Mouse (Mus musculus): ENCODE results near the gene Prkd1. TPM values are rescaled to one million over a fixed set of nuclear protein-coding genes. Genes with fewer than 3 reads are reported as not detected.

Gene Prkd1
- polyA plus RNA-seq, 1 experiment from 2014 or later: 5.2 TPM

GRCm38 (mm10) chr12:50554214-50554613 is 94.7 kb downstream of the Prkd1 start:
- ATAC-seq (replicated peaks; ENCODE audit: insufficient number of reproducible peaks, insufficient read depth, low FRiP score, low read depth): no peak
- no peak overlapping the region for H3K27ac ChIP-seq
- no peaks in the 10 kb centered on the region for H3K27me3 ChIP-seq
- 44% methylated on average over 3 of the region's 3 CpGs for WGBS
- H3K4me2 ChIP-seq: no peak overlapping the region
- no peaks in the 10 kb centered on the region for H3K36me3 ChIP-seq
- H3K4me3 ChIP-seq: no peak overlapping the region
- no peaks in the 10 kb centered on the region for H3K9me3 ChIP-seq (replicated peaks)
- H3K4me1 ChIP-seq (replicated peaks): peaks cover 5% of the 10 kb centered on the region
- H3K9ac ChIP-seq: no peak overlapping the region

GRCm38 (mm10) chr12:50549860-50550555 is 98.9 kb downstream of the Prkd1 start:
- peaks cover 19% of the 10 kb centered on the region for H3K4me1 ChIP-seq (replicated peaks)
- ATAC-seq (replicated peaks; ENCODE audit: insufficient number of reproducible peaks, insufficient read depth, low FRiP score, low read depth): no peak

GRCm38 (mm10) chr12:50546394-50546793 is 102.5 kb downstream of the Prkd1 start:
- 71% methylated on average over 5 of the region's 5 CpGs for WGBS
- Histone ChIP-seq H3K9me3 (replicated peaks) (no peaks in the 10 kb centered on the region), H3K4me1 (replicated peaks) (peaks cover 22% of the 10 kb centered on the region), H3K4me3 (no peak overlapping the region), H3K27ac (no peak overlapping the region), H3K27me3 (no peaks in the 10 kb centered on the region), H3K9ac (no peak overlapping the region), H3K4me2 (no peak overlapping the region), H3K36me3 (no peaks in the 10 kb centered on the region)
- ATAC-seq (replicated peaks; ENCODE audit: insufficient number of reproducible peaks, insufficient read depth, low FRiP score, low read depth): no peak

More at GRCm38 (mm10) chr12:50549860-50550555, 98.9 kb downstream of the Prkd1 start:
- Histone ChIP-seq H3K27me3 (no peaks in the 10 kb centered on the region), H3K27ac (no peak overlapping the region), H3K4me2 (no peak overlapping the region), H3K9me3 (replicated peaks) (no peaks in the 10 kb centered on the region), H3K4me3 (no peak overlapping the region), H3K36me3 (no peaks in the 10 kb centered on the region), H3K9ac (no peak overlapping the region)
- WGBS: 72% methylated on average over 8 of the region's 8 CpGs

GRCm38 (mm10) chr12:50545610-50545919 is 103.3 kb downstream of the Prkd1 start:
- Histone ChIP-seq H3K9me3 (replicated peaks) (no peaks in the 10 kb centered on the region), H3K27me3 (no peaks in the 10 kb centered on the region), H3K4me3 (no peak overlapping the region), H3K4me1 (replicated peaks) (peaks cover 22% of the 10 kb centered on the region), H3K9ac (no peak overlapping the region), H3K36me3 (no peaks in the 10 kb centered on the region), H3K4me2 (no peak overlapping the region), H3K27ac (peak overlapping the region; percentile 26; the same call in 1 of the 2 replicates)
- ATAC-seq (replicated peaks; ENCODE audit: insufficient number of reproducible peaks, insufficient read depth, low FRiP score, low read depth): no peak
- WGBS: 62% methylated on average over 5 of the region's 5 CpGs

GRCm38 (mm10) chr12:50544855-50545609 is 103.9 kb downstream of the Prkd1 start:
- Histone ChIP-seq H3K9ac (no peak overlapping the region), H3K27me3 (no peaks in the 10 kb centered on the region), H3K9me3 (replicated peaks) (no peaks in the 10 kb centered on the region), H3K36me3 (no peaks in the 10 kb centered on the region), H3K27ac (peak overlapping the region; percentile 26; the same call in 1 of the 2 replicates), H3K4me2 (no peak overlapping the region), H3K4me3 (no peak overlapping the region), H3K4me1 (replicated peaks) (peaks cover 21% of the 10 kb centered on the region)
- WGBS: 42% methylated on average over 8 of the region's 8 CpGs
- ATAC-seq (replicated peaks; ENCODE audit: insufficient number of reproducible peaks, insufficient read depth, low FRiP score, low read depth): no peak

GRCm38 (mm10) chr12:50540793-50541192 is 108.1 kb downstream of the Prkd1 start:
- no peak for ATAC-seq (replicated peaks; ENCODE audit: insufficient number of reproducible peaks, insufficient read depth, low FRiP score, low read depth)
- H3K4me3 ChIP-seq: no peak overlapping the region
- 83% methylated on average over 5 of the region's 5 CpGs for WGBS

GRCm38 (mm10) chr12:50538296-50538965 is 110.5 kb downstream of the Prkd1 start:
- Histone ChIP-seq H3K4me1 (replicated peaks) (no peaks in the 10 kb centered on the region), H3K9ac (no peak overlapping the region), H3K4me3 (no peak overlapping the region), H3K27ac (no peak overlapping the region), H3K27me3 (no peaks in the 10 kb centered on the region), H3K9me3 (replicated peaks) (no peaks in the 10 kb centered on the region), H3K4me2 (no peak overlapping the region), H3K36me3 (no peaks in the 10 kb centered on the region)
- WGBS: 90% methylated on average over 3 of the region's 3 CpGs
- ATAC-seq (replicated peaks; ENCODE audit: insufficient number of reproducible peaks, insufficient read depth, low FRiP score, low read depth): no peak

More at GRCm38 (mm10) chr12:50540793-50541192, 108.1 kb downstream of the Prkd1 start:
- H3K27me3 ChIP-seq: no peaks in the 10 kb centered on the region
- peaks cover 12% of the 10 kb centered on the region for H3K4me1 ChIP-seq (replicated peaks)
- no peaks in the 10 kb centered on the region for H3K9me3 ChIP-seq (replicated peaks)
- no peak overlapping the region for H3K27ac ChIP-seq
- no peak overlapping the region for H3K9ac ChIP-seq
- no peaks in the 10 kb centered on the region for H3K36me3 ChIP-seq
- no peak overlapping the region for H3K4me2 ChIP-seq

GRCm38 (mm10) chr12:50537761-50538160 is 111.1 kb downstream of the Prkd1 start:
- no peaks in the 10 kb centered on the region for H3K9me3 ChIP-seq (replicated peaks)
- H3K4me3 ChIP-seq: no peak overlapping the region
- H3K4me1 ChIP-seq (replicated peaks): no peaks in the 10 kb centered on the region
- no peak overlapping the region for H3K9ac ChIP-seq
- no peak overlapping the region for H3K4me2 ChIP-seq
- H3K27ac ChIP-seq: no peak overlapping the region
- no peaks in the 10 kb centered on the region for H3K27me3 ChIP-seq
- 78% methylated on average over 2 of the region's 2 CpGs for WGBS
- no peak for ATAC-seq (replicated peaks; ENCODE audit: insufficient number of reproducible peaks, insufficient read depth, low FRiP score, low read depth)
- no peaks in the 10 kb centered on the region for H3K36me3 ChIP-seq

GRCm38 (mm10) chr12:50537006-50537405 is 111.9 kb downstream of the Prkd1 start:
- Histone ChIP-seq H3K36me3 (no peaks in the 10 kb centered on the region), H3K9me3 (replicated peaks) (no peaks in the 10 kb centered on the region), H3K9ac (no peak overlapping the region), H3K4me3 (no peak overlapping the region), H3K4me2 (no peak overlapping the region), H3K4me1 (replicated peaks) (no peaks in the 10 kb centered on the region), H3K27me3 (no peaks in the 10 kb centered on the region), H3K27ac (no peak overlapping the region)
- no peak for ATAC-seq (replicated peaks; ENCODE audit: insufficient number of reproducible peaks, insufficient read depth, low FRiP score, low read depth)
- WGBS: 70% methylated on average over 1 of the region's 1 CpGs

GRCm38 (mm10) chr12:50528633-50529032 is 120.3 kb downstream of the Prkd1 start:
- H3K4me2 ChIP-seq: no peak overlapping the region
- no peak overlapping the region for H3K9ac ChIP-seq
- H3K36me3 ChIP-seq: no peaks in the 10 kb centered on the region
- no peak overlapping the region for H3K27ac ChIP-seq
- no peaks in the 10 kb centered on the region for H3K9me3 ChIP-seq (replicated peaks)
- no peaks in the 10 kb centered on the region for H3K27me3 ChIP-seq
- WGBS: 83% methylated on average over 1 of the region's 1 CpGs
- no peak for ATAC-seq (replicated peaks; ENCODE audit: insufficient number of reproducible peaks, insufficient read depth, low FRiP score, low read depth)
- H3K4me3 ChIP-seq: no peak overlapping the region
- H3K4me1 ChIP-seq (replicated peaks): no peaks in the 10 kb centered on the region

- ATAC-seq (replicated peaks; ENCODE audit: insufficient number of reproducible peaks, insufficient read depth, low FRiP score, low read depth): no peak
- H3K36me3 ChIP-seq: no peaks in the 10 kb centered on the region
These were observed 124.8 kb downstream of the Prkd1 start for GRCm38 (mm10) chr12:50524061-50524460.

More at GRCm38 (mm10) chr12:50524061-50524460, 124.8 kb downstream of the Prkd1 start:
- Histone ChIP-seq H3K9ac (no peak overlapping the region), H3K4me1 (replicated peaks) (no peaks in the 10 kb centered on the region), H3K27me3 (no peaks in the 10 kb centered on the region), H3K27ac (no peak overlapping the region), H3K9me3 (replicated peaks) (no peaks in the 10 kb centered on the region), H3K4me2 (no peak overlapping the region), H3K4me3 (no peak overlapping the region)
- WGBS: 74% methylated on average over 2 of the region's 2 CpGs
